Mouse (Mus musculus): ENCODE measurements around the gene Mtg1. TPM values are rescaled to one million over a fixed set of nuclear protein-coding genes. Genes with fewer than 3 reads are reported as not detected.
A peak's percentile ranks its signal among the peaks of the same experiment; 100 is the strongest.

Mtg1 gene
- total and polyA plus RNA-seq, 3 experiments, result 10.8 to 38.1 TPM; not detected in 1

- no peaks in the 10 kb centered on the region for H3K9me3 ChIP-seq (replicated peaks; ENCODE audit: insufficient read depth, low read length)
- no peak overlapping the region for H3K4me3 ChIP-seq (ENCODE audit: control insufficient read depth in 1 of 2, insufficient read depth in 1 of 2, low read depth in 2 of 2, low read length in 2 of 2)
- TF ChIP-seq UBTF (IDR thresholded peaks at IDR 0.05; ENCODE audit: borderline replicate concordance, insufficient read depth, low read depth, low read length) (no peak), MAZ (IDR thresholded peaks at IDR 0.05; ENCODE audit: low read depth, low read length) (no peak), TCF12 (IDR thresholded peaks at IDR 0.05; ENCODE audit: low read depth, low read length) (no peak), POLR2AphosphoS5 (IDR thresholded peaks at IDR 0.05; ENCODE audit: borderline replicate concordance, low read depth, low read length) (no peak), JUND (IDR thresholded peaks at IDR 0.05; ENCODE audit: low read depth, low read length) (no peak), BHLHE40 (IDR thresholded peaks at IDR 0.05; ENCODE audit: borderline replicate concordance, low read depth, low read length) (no peak), TAL1 (IDR thresholded peaks at IDR 0.05; ENCODE audit: low read length) (no peak), CTCF (IDR thresholded peaks at IDR 0.05 in 2 of 3, conservative IDR thresholded peaks at IDR 0.05 in 1 of 3; ENCODE audit: control insufficient read depth in 1 of 3, insufficient read depth in 1 of 3, low read depth in 2 of 3, low read length in 3 of 3, poor library complexity in 1 of 3, severe bottlenecking in 1 of 3) (no peak), CHD2 (IDR thresholded peaks at IDR 0.05; ENCODE audit: low read length) (no peak), ETS1 (IDR thresholded peaks at IDR 0.05; ENCODE audit: low read depth, low read length) (no peak), GABPA (IDR thresholded peaks at IDR 0.05; ENCODE audit: low read depth, low read length) (no peak)
- H3K27me3 ChIP-seq (ENCODE audit: control insufficient read depth in 1 of 2, insufficient read depth in 2 of 2, low read length in 2 of 2), result no peaks in the 10 kb centered on the region
- H3K9ac ChIP-seq (ENCODE audit: control insufficient read depth, low read depth, low read length, poor library complexity, severe bottlenecking), result no peak overlapping the region
- no peaks in the 10 kb centered on the region for H3K79me2 ChIP-seq (ENCODE audit: control insufficient read depth, insufficient read depth, low read length, poor library complexity)
- DNase-seq (ENCODE audit: low read depth, low spot score), result no peak
- no peaks in the 10 kb centered on the region for H3K36me3 ChIP-seq (ENCODE audit: control insufficient read depth in 1 of 2, insufficient read depth in 2 of 2, low read length in 2 of 2)
- peaks cover 0 to 6% of the 10 kb centered on the region in 2 experiments; a peak in 2 of 4 replicates for H3K4me1 ChIP-seq (ENCODE audit: control insufficient read depth in 1 of 2, insufficient read depth in 2 of 2, low read length in 2 of 2)
- H3K27ac ChIP-seq (ENCODE audit: control insufficient read depth, low read depth, low read length), result no peak overlapping the region
These were observed 50.5 kb downstream of the Mtg1 start for GRCm38 (mm10) chr7:140187721-140188390.

GRCm38 (mm10) chr7:140188391-140189328 is 51.3 kb downstream of the Mtg1 start:
- H3K27ac ChIP-seq (ENCODE audit: control insufficient read depth, low read depth, low read length), result no peak overlapping the region
- peaks cover 0 to 6% of the 10 kb centered on the region in 2 experiments; a peak in 2 of 4 replicates for H3K4me1 ChIP-seq (ENCODE audit: control insufficient read depth in 1 of 2, insufficient read depth in 2 of 2, low read length in 2 of 2)
- H3K79me2 ChIP-seq (ENCODE audit: control insufficient read depth, insufficient read depth, low read length, poor library complexity), result no peaks in the 10 kb centered on the region
- H3K9me3 ChIP-seq (replicated peaks; ENCODE audit: insufficient read depth, low read length), result no peaks in the 10 kb centered on the region
- no peaks in the 10 kb centered on the region for H3K27me3 ChIP-seq (ENCODE audit: control insufficient read depth in 1 of 2, insufficient read depth in 2 of 2, low read length in 2 of 2)
- H3K9ac ChIP-seq (ENCODE audit: control insufficient read depth, low read depth, low read length, poor library complexity, severe bottlenecking), result no peak overlapping the region
- H3K4me3 ChIP-seq (ENCODE audit: control insufficient read depth in 1 of 2, insufficient read depth in 1 of 2, low read depth in 2 of 2, low read length in 2 of 2), result no peak overlapping the region
- DNase-seq (ENCODE audit: low read depth, low spot score), result peak; percentile 79
- no peaks in the 10 kb centered on the region for H3K36me3 ChIP-seq (ENCODE audit: control insufficient read depth in 1 of 2, insufficient read depth in 2 of 2, low read length in 2 of 2)
- TF ChIP-seq SMC3 (IDR thresholded peaks at IDR 0.05; ENCODE audit: low read depth, low read length) (peak; percentile 39), SIN3A (IDR thresholded peaks at IDR 0.05; ENCODE audit: low read length) (no peak), JUND (IDR thresholded peaks at IDR 0.05; ENCODE audit: low read depth, low read length) (no peak), GATA1 (IDR thresholded peaks at IDR 0.05; ENCODE audit: low read depth, low read length) (peak; percentile 75), MAX (IDR thresholded peaks at IDR 0.05; ENCODE audit: low read length) (no peak), USF1 (IDR thresholded peaks at IDR 0.05; ENCODE audit: low read depth, low read length) (no peak), MXI1 (IDR thresholded peaks at IDR 0.05; ENCODE audit: low read depth, low read length) (no peak), EP300 (IDR thresholded peaks at IDR 0.05; ENCODE audit: low read depth in 1 of 2, low read length in 2 of 2) (peak in 1 of 2 experiments; percentile 19; a peak in 1 of 4 replicates), RAD21 (IDR thresholded peaks at IDR 0.05; ENCODE audit: low read depth, low read length) (peak; percentile 27), ZNF384 (IDR thresholded peaks at IDR 0.05; ENCODE audit: low read depth, low read length) (no peak), USF2 (IDR thresholded peaks at IDR 0.05; ENCODE audit: borderline replicate concordance in 1 of 2, insufficient read depth in 1 of 2, low read depth in 1 of 2, low read length in 2 of 2) (no peak), ZKSCAN1 (IDR thresholded peaks at IDR 0.05; ENCODE audit: low read depth, low read length) (no peak), MYC (IDR thresholded peaks at IDR 0.05; ENCODE audit: low read depth, low read length) (peak; percentile 66; the same call in 1 of the 2 replicates), TCF12 (IDR thresholded peaks at IDR 0.05; ENCODE audit: low read depth, low read length) (peak; percentile 13; the same call in 1 of the 2 replicates), MEF2A (IDR thresholded peaks at IDR 0.05; ENCODE audit: extremely low read depth, insufficient replicate concordance, low read depth, low read length, poor library complexity, severe bottlenecking) (no peak), RCOR1 (IDR thresholded peaks at IDR 0.05; ENCODE audit: low read depth, low read length) (no peak), HCFC1 (IDR thresholded peaks at IDR 0.05; ENCODE audit: low read depth, low read length) (no peak), CTCF (IDR thresholded peaks at IDR 0.05 in 2 of 3, conservative IDR thresholded peaks at IDR 0.05 in 1 of 3; ENCODE audit: control insufficient read depth in 1 of 3, insufficient read depth in 1 of 3, low read depth in 2 of 3, low read length in 3 of 3, poor library complexity in 1 of 3, severe bottlenecking in 1 of 3) (peak; percentile 13 to 72 (median 70); a peak in 4 of 6 replicates), BHLHE40 (IDR thresholded peaks at IDR 0.05; ENCODE audit: borderline replicate concordance, low read depth, low read length) (no peak)

Measured in MEL (cell line).